Mouse (Mus musculus) left cerebral cortex, adult 2 months (tissue): ENCODE measurements around the gene Fbxo7. TPM values are rescaled to one million over a fixed set of nuclear protein-coding genes. Genes with fewer than 3 reads are reported as not detected.

Source experiments
- DNase-seq, 2 experiments: peaks; one replicate each; pipeline ENCODE4 v3.0.0; 2021 to 2022; ENCODE audit warnings: low spot score in 2 of 2, mixed read lengths in 1 of 2; ENCODE audit errors: extremely low spot score in 1 of 2
- H3K27ac ChIP-seq: fragments of 200-600 bp; 2 replicates; pipeline ENCODE4 v1.8.1; 2022
- H3K4me3 ChIP-seq: fragments of 200-600 bp; 2 replicates; pipeline ENCODE4 v1.8.1; 2022
- CTCF ChIP-seq: fragments of 200-600 bp; IDR thresholded peaks from 2 replicates; pipeline ENCODE4 v1.8.1; 2022; ENCODE audit warnings: antibody characterized with exemption, mild to moderate bottlenecking, moderate library complexity
- intact Hi-C: fragments of 180-260 bp; cut with DNase I; formaldehyde crosslinking; loops from one replicate; pipeline ENCODE4 v1.15.1; 2025
- total RNA-seq, 2 experiments: library from RNA; stranded (reverse); gene quantifications; 2 replicates each; pipeline ENCODE4 v1.2.3; 2021

Gene Fbxo7
- total RNA-seq, 2 experiments from 2014 or later = 25.9 to 27.1 TPM

DNA sequence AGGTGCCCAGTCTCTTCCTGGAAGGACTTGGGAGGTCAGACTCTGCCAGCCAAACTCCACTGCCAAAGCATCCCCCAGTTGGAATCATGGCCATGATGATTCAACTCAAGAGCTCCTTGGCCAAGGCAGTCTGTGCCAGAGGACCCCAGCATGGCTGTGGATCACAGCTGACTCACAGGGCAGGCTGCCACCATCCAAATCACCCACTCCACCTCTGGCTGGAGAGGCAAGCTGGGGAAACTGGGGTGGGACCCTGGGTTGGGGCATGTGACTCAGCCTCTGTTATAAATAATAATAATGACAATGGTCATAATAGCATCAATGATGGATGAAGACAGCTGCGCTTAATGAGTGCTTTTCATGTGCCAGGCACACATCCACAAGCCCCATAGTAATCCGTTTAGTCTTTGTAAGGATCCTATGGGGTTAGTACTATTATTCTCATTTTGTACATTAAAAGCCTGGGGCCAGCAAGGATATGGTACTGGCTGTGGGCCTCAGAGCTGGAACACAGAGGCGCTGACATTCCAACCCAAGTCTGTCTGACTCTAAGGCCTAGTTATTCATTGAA lies 78.6 kb downstream of the Fbxo7 start:
- no peak for TF ChIP-seq CTCF
- H3K4me3 ChIP-seq = no peak overlapping the region
- no peak overlapping the region for H3K27ac ChIP-seq
- DNase-seq = no peak
- intact Hi-C loops = no loop called here

Other genes starting within 250 kb of the Fbxo7 start
- gene Pwp1, start 192.5 kb upstream of the Fbxo7 start, total RNA-seq = 10 to 100 TPM; 18.6 TPM
- gene Prdm4, start 104.8 kb upstream of the Fbxo7 start, total RNA-seq = 10 to 100 TPM; 26.4 to 30.8 TPM
- gene Ascl4, start 94.3 kb upstream of the Fbxo7 start, total RNA-seq = under 1 TPM in 1 of 2 experiments, not detected in 1; 0.23 TPM
- 100 to 1,000 TPM; 102 to 116 TPM for gene Rtcb, start 64.1 kb upstream of the Fbxo7 start, total RNA-seq
- under 1 TPM in 1 of 2 experiments, not detected in 1; 0.11 TPM for gene Bpifc, start 10.1 kb upstream of the Fbxo7 start, total RNA-seq